Mouse (Mus musculus) ES-Bruce4 (cell line): ENCODE results near the gene Rufy1.

Experiments
- CTCF ChIP-seq: IDR thresholded peaks from one replicate; pipeline ENCODE4 v1.8.1; 2011; ENCODE audit warnings: low read depth, low read length
- EP300 ChIP-seq: IDR thresholded peaks from 2 replicates; pipeline ENCODE4 v1.6.1; 2011; ENCODE audit warnings: low read depth, low read length; ENCODE audit not compliant: insufficient read depth
- POLR2A ChIP-seq: IDR thresholded peaks from one replicate; pipeline ENCODE4 v1.8.1; 2011; ENCODE audit warnings: low read length; ENCODE audit not compliant: insufficient read depth

DNA sequence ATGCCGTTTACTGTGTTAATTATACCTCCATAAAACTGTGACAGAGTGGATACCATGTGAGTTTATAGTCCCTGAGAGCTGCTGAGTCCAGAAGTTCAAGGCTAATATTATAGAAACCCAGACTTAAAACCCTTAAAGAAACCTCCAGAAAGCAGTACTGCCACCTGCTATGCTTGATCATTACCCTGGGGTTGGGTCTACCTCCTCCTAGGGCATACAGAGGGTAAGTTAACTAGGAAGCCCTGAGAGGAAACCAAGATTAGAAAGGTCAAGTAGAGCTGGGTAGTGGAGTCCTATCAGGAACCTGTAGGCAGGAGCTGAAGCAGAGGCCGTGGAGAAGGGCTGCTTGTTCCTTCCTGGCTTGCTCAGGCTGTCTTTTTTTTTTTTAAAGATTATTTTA, 78.7 kb downstream of the Rufy1 start:
- no peak for TF ChIP-seq POLR2A
- TF ChIP-seq EP300, result no peak
- no peak for TF ChIP-seq CTCF
